Mouse (Mus musculus) CH12.LX (cell line): ENCODE measurements around the gene Golga4. TPM values are rescaled to one million over a fixed set of nuclear protein-coding genes. Genes with fewer than 3 reads are reported as not detected.

Source experiments
- DNase-seq: peaks from one replicate; pipeline ENCODE4 v3.0.0-alpha.2; 2013; ENCODE audit errors: extremely low read depth
- H3K27ac ChIP-seq: 2 replicates; pipeline ENCODE4 v1.5.1; 2012; ENCODE audit warnings: low read depth, mild to moderate bottlenecking, control low read depth, moderate library complexity; ENCODE audit not compliant: insufficient read depth
- H3K27me3 ChIP-seq: replicated peaks from 2 replicates; pipeline ENCODE3; 2012; ENCODE audit warnings: inconsistent platforms
- H3K36me3 ChIP-seq, 2 experiments: replicated peaks in 1 of 2; 2 replicates each; pipeline versions ENCODE3 to v1.6.1; 2012; ENCODE audit warnings: inconsistent platforms in 1 of 2, low read length in 1 of 2, mild to moderate bottlenecking in 1 of 2, mixed read lengths in 1 of 2, moderate library complexity in 1 of 2; ENCODE audit not compliant: control insufficient read depth in 1 of 2, insufficient read depth in 1 of 2
- H3K4me1 ChIP-seq, 2 experiments: 2 replicates each; pipeline ENCODE4 v1.6.1; 2012; ENCODE audit warnings: inconsistent platforms in 1 of 2, moderate library complexity in 1 of 2; ENCODE audit not compliant: insufficient read depth in 2 of 2, control insufficient read depth in 1 of 2
- H3K4me2 ChIP-seq: 2 replicates; pipeline ENCODE4 v1.6.1; 2012; ENCODE audit warnings: low read depth, mild to moderate bottlenecking, control low read depth; ENCODE audit not compliant: poor library complexity, insufficient read depth, severe bottlenecking
- H3K4me3 ChIP-seq, 3 experiments: fragments of 150-350 bp in 1 of 3; sonication (generic) in 1 of 3; replicated peaks in 1 of 3; 2 replicates each; pipeline versions ENCODE3 to v1.5.1; 2011 to 2012; ENCODE audit warnings: low read depth in 2 of 3, low read length in 2 of 3, mild to moderate bottlenecking in 2 of 3, moderate library complexity in 2 of 3, control low read depth in 1 of 3, improper control_type of control experiment in 1 of 3, inconsistent platforms in 1 of 3, mixed read lengths in 1 of 3; ENCODE audit not compliant: poor library complexity in 1 of 3
- H3K79me2 ChIP-seq: replicated peaks from 2 replicates; pipeline ENCODE4 v1.6.1; 2012; ENCODE audit warnings: mild to moderate bottlenecking, moderate library complexity; ENCODE audit not compliant: control insufficient read depth, poor library complexity, insufficient read depth, severe bottlenecking; ENCODE audit errors: extremely low read depth
- H3K9ac ChIP-seq: 2 replicates; pipeline ENCODE4 v1.6.1; 2012; ENCODE audit warnings: low read depth, mild to moderate bottlenecking, control low read depth, moderate library complexity; ENCODE audit not compliant: insufficient read depth
- H3K9me3 ChIP-seq: replicated peaks from 2 replicates; pipeline ENCODE3; 2012; ENCODE audit warnings: low read length, inconsistent platforms, mixed read lengths
- CHD1 ChIP-seq: IDR thresholded peaks from 2 replicates; pipeline ENCODE4 v1.6.1; 2012; ENCODE audit warnings: low read depth, low read length, improper control_type of control experiment, inconsistent platforms
- CHD2 ChIP-seq: IDR thresholded peaks from 2 replicates; pipeline ENCODE4 v1.6.1; 2011; ENCODE audit warnings: low read length, improper control_type of control experiment
- CTCF ChIP-seq, 2 experiments: IDR thresholded peaks in 1 of 2; conservative IDR thresholded peaks in 1 of 2; 2 replicates each; pipeline ENCODE4 v1.5.1; 2011 to 2012; ENCODE audit warnings: low read depth in 2 of 2, low read length in 2 of 2, improper control_type of control experiment in 1 of 2, inconsistent platforms in 1 of 2, mild to moderate bottlenecking in 1 of 2, moderate library complexity in 1 of 2
- ELF1 ChIP-seq: IDR thresholded peaks from 2 replicates; pipeline ENCODE4 v1.6.1; 2014; ENCODE audit warnings: low read depth, mild to moderate bottlenecking, inconsistent platforms, low read length, improper control_type of control experiment
- EP300 ChIP-seq: IDR thresholded peaks from 2 replicates; pipeline ENCODE4 v1.6.1; 2011; ENCODE audit warnings: low read length, improper control_type of control experiment
- HCFC1 ChIP-seq: IDR thresholded peaks from 2 replicates; pipeline ENCODE4 v1.6.1; 2012; ENCODE audit warnings: low read depth, mild to moderate bottlenecking, inconsistent platforms, low read length, improper control_type of control experiment
- IRF4 ChIP-seq: IDR thresholded peaks from 2 replicates; pipeline ENCODE4 v1.6.1; 2014; ENCODE audit warnings: low read depth, mild to moderate bottlenecking, inconsistent platforms, low read length, improper control_type of control experiment
- JUN ChIP-seq: IDR thresholded peaks from 2 replicates; pipeline ENCODE4 v1.6.1; 2011; ENCODE audit warnings: low read depth, mild to moderate bottlenecking, low read length, improper control_type of control experiment, moderate library complexity; ENCODE audit not compliant: insufficient read depth
- KAT2A ChIP-seq: IDR thresholded peaks from 2 replicates; pipeline ENCODE4 v1.6.1; 2012; ENCODE audit warnings: low read length, improper control_type of control experiment, inconsistent platforms; ENCODE audit not compliant: insufficient replicate concordance
- MAX ChIP-seq: IDR thresholded peaks from 2 replicates; pipeline ENCODE4 v1.6.1; 2011; ENCODE audit warnings: low read length, improper control_type of control experiment
- MAZ ChIP-seq: IDR thresholded peaks from 2 replicates; pipeline ENCODE4 v1.6.1; 2012; ENCODE audit warnings: low read depth, mild to moderate bottlenecking, inconsistent platforms, low read length, improper control_type of control experiment, moderate library complexity
- MEF2A ChIP-seq: IDR thresholded peaks from 2 replicates; pipeline ENCODE4 v1.6.1; 2014; ENCODE audit warnings: low read depth, mild to moderate bottlenecking, inconsistent platforms, low read length, improper control_type of control experiment, borderline replicate concordance
- MXI1 ChIP-seq: IDR thresholded peaks from 2 replicates; pipeline ENCODE4 v1.6.1; 2011; ENCODE audit warnings: mild to moderate bottlenecking, low read depth, low read length, improper control_type of control experiment
- MYC ChIP-seq: IDR thresholded peaks from 2 replicates; pipeline ENCODE4 v1.6.1; 2011; ENCODE audit warnings: low read depth, mild to moderate bottlenecking, improper control_type of control experiment, low read length
- POLR2A ChIP-seq: IDR thresholded peaks from 2 replicates; pipeline ENCODE4 v1.6.1; 2011; ENCODE audit warnings: low read depth, mild to moderate bottlenecking, improper control_type of control experiment, low read length
- SIN3A ChIP-seq: IDR thresholded peaks from 2 replicates; pipeline ENCODE4 v1.6.1; 2012; ENCODE audit warnings: low read length, improper control_type of control experiment, inconsistent platforms
- SMC3 ChIP-seq: IDR thresholded peaks from 2 replicates; pipeline ENCODE4 v1.6.1; 2011; ENCODE audit warnings: low read depth, low read length, improper control_type of control experiment
- UBTF ChIP-seq: IDR thresholded peaks from 2 replicates; pipeline ENCODE4 v1.6.1; 2012; ENCODE audit warnings: low read depth, mild to moderate bottlenecking, inconsistent platforms, low read length, improper control_type of control experiment, moderate library complexity
- USF1 ChIP-seq: IDR thresholded peaks from 2 replicates; pipeline ENCODE4 v1.6.1; 2014; ENCODE audit warnings: low read depth, mild to moderate bottlenecking, inconsistent platforms, low read length, improper control_type of control experiment
- USF2 ChIP-seq: conservative IDR thresholded peaks from 2 replicates; pipeline ENCODE4 v1.6.1; 2011; ENCODE audit warnings: low read depth, low read length, improper control_type of control experiment
- ZKSCAN1 ChIP-seq: IDR thresholded peaks from 2 replicates; pipeline ENCODE4 v1.6.1; 2012; ENCODE audit warnings: low read depth, inconsistent platforms, low read length, improper control_type of control experiment, borderline replicate concordance
- ZMIZ1 ChIP-seq: IDR thresholded peaks from 2 replicates; pipeline ENCODE4 v1.6.1; 2012; ENCODE audit warnings: low read depth, mild to moderate bottlenecking, inconsistent platforms, low read length, improper control_type of control experiment
- dilution Hi-C: fragments of 300-500 bp; cut with MboI; formaldehyde crosslinking; loops from 2 replicates; pipeline ENCODE4 v1.14.3; 2020; ENCODE audit warnings: low sequenced_read_pairs; ENCODE audit not compliant: extremely low pct_unique_long_range_greater_than_20kb, extremely low pct_ligation_motif_present
- in situ Hi-C: fragments of 300-500 bp; cut with MboI; formaldehyde crosslinking; loops from 3 replicates; pipeline ENCODE4 v1.14.3; 2019; ENCODE audit warnings: low sequenced_read_pairs, low pct_ligation_motif_present, low pct_unique_long_range_greater_than_20kb, mixed read lengths
- polyA plus RNA-seq: library from polyadenylated mRNA; unstranded; fragments of >175 nt; gene quantifications from 2 replicates; pipeline ENCODE4 v1.2.1, GENCODE M21; 2012; ENCODE audit warnings: low read depth; ENCODE audit not compliant: insufficient read length
- total RNA-seq, 2 experiments: library from RNA; depleted of rRNA; stranded (reverse); fragments of 300-350 nt in 1 of 2; fragments of >200 nt in 1 of 2; gene quantifications; 2 replicates each; pipeline ENCODE4 v1.2.3; 2012 to 2014

Gene Golga4
- total and polyA plus RNA-seq, 3 experiments = 23.7 to 37.2 (median 33.1) TPM

DNA sequence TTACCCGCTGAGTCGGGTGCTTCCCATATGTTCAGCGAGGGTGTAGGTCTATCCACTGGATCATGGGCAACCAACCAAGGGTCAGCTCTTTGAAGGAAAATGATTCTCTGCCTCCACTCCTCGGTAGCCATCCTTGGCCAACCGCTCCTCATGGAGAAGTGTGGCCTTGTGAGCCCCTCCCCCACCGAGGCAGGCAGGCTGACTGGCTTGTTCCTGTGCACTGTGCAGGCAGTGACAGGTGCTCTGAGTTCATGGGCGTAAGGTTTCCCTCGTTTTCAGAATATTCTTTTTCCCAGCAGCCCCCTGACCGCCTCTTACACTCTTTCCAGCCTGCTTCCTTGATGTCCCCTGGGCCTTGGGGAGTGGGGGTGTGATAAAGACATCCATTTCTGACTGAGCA, 117.4 kb downstream of the Golga4 start:
- Histone ChIP-seq H3K9me3 (no peaks in the 10 kb centered on the region), H3K4me1 (no peaks in the 10 kb centered on the region; a peak in 1 of 4 replicates), H3K4me2 (no peak overlapping the region), H3K27ac (no peak overlapping the region), H3K79me2 (no peaks in the 10 kb centered on the region), H3K9ac (no peak overlapping the region), H3K4me3 (no peak overlapping the region), H3K36me3 (no peaks in the 10 kb centered on the region), H3K27me3 (peaks cover 45% of the 10 kb centered on the region)
- dilution Hi-C loops (no loop called here), in situ Hi-C loops (no loop called here)
- DNase-seq = no peak
- TF ChIP-seq ZMIZ1 (no peak), MAX (no peak), SIN3A (no peak), USF1 (no peak), CHD2 (no peak), POLR2A (no peak), MEF2A (no peak), CHD1 (no peak), CTCF (conservative IDR thresholded peaks at IDR 0.05 in 1 of 2, IDR thresholded peaks at IDR 0.05 in 1 of 2; ENCODE audit: low read depth in 2 of 2, low read length in 2 of 2) (no peak), MYC (no peak), ZKSCAN1 (no peak), MAZ (no peak), USF2 (no peak), MXI1 (no peak), ELF1 (no peak), HCFC1 (no peak), SMC3 (no peak), KAT2A (no peak), IRF4 (no peak), UBTF (no peak)

GRCm38 (mm10) chr9:118624146-118624545, 118.1 kb downstream of the Golga4 start:
- H3K27ac ChIP-seq = no peak overlapping the region
- TF ChIP-seq JUN = no peak
- no peak for TF ChIP-seq IRF4
- TF ChIP-seq EP300 = no peak
- no peak for TF ChIP-seq MXI1
- TF ChIP-seq, all 38 proteins: peak for 0
- dilution Hi-C loops = no loop called here
- no peak overlapping the region for H3K4me2 ChIP-seq
- in situ Hi-C loops = no loop called here
- H3K27me3 ChIP-seq = peaks cover 45% of the 10 kb centered on the region
- H3K9me3 ChIP-seq = no peaks in the 10 kb centered on the region
- H3K79me2 ChIP-seq = no peaks in the 10 kb centered on the region
- no peak overlapping the region for H3K9ac ChIP-seq
- H3K4me3 ChIP-seq = no peak overlapping the region
- no peaks in the 10 kb centered on the region; a peak in 1 of 4 replicates for H3K4me1 ChIP-seq
- no peak for DNase-seq
- no peaks in the 10 kb centered on the region for H3K36me3 ChIP-seq
